Mouse (Mus musculus): ENCODE measurements around the gene Gm1113. TPM values are rescaled to one million over a fixed set of nuclear protein-coding genes. Genes with fewer than 3 reads are reported as not detected.

The Gm1113 gene
- polyA plus RNA-seq, 1 experiment from 2014 or later = not detected

- no peaks in the 10 kb centered on the region for H3K27me3 ChIP-seq (replicated peaks; ENCODE audit: control insufficient read depth, insufficient read depth, low read length)
- no peak overlapping the region for H3K9ac ChIP-seq (ENCODE audit: low read depth, low read length)
- H3K36me3 ChIP-seq (ENCODE audit: control insufficient read depth, insufficient read depth, low read length) = no peaks in the 10 kb centered on the region
- H3K27ac ChIP-seq (ENCODE audit: low read length) = no peak overlapping the region
- WGBS = 76% methylated on average over 9 of the region's 9 CpGs
- ATAC-seq = no peak
- H3K9me3 ChIP-seq (ENCODE audit: control insufficient read depth, low read length) = no peaks in the 10 kb centered on the region
- H3K4me1 ChIP-seq (ENCODE audit: control insufficient read depth, insufficient read depth, low read length) = no peaks in the 10 kb centered on the region
- no peak overlapping the region for H3K4me3 ChIP-seq (ENCODE audit: low read length)
- no peak overlapping the region for H3K4me2 ChIP-seq (ENCODE audit: low read depth, low read length)
These were observed 28.7 kb upstream of the Gm1113 start for GRCm38 (mm10) chr9:35546745-35547144.

GRCm38 (mm10) chr9:35545704-35546103 lies 27.6 kb upstream of the Gm1113 start:
- H3K9ac ChIP-seq (ENCODE audit: low read depth, low read length) = no peak overlapping the region
- H3K4me2 ChIP-seq (ENCODE audit: low read depth, low read length) = no peak overlapping the region
- no peaks in the 10 kb centered on the region for H3K4me1 ChIP-seq (ENCODE audit: control insufficient read depth, insufficient read depth, low read length)
- H3K27me3 ChIP-seq (replicated peaks; ENCODE audit: control insufficient read depth, insufficient read depth, low read length) = no peaks in the 10 kb centered on the region
- H3K9me3 ChIP-seq (ENCODE audit: control insufficient read depth, low read length) = no peaks in the 10 kb centered on the region
- no peaks in the 10 kb centered on the region for H3K36me3 ChIP-seq (ENCODE audit: control insufficient read depth, insufficient read depth, low read length)
- no peak for ATAC-seq
- no peak overlapping the region for H3K27ac ChIP-seq (ENCODE audit: low read length)
- no peak overlapping the region for H3K4me3 ChIP-seq (ENCODE audit: low read length)
- WGBS = 68% methylated on average over 12 of the region's 12 CpGs

- H3K9ac ChIP-seq (ENCODE audit: low read depth, low read length) = no peak overlapping the region
- 69% methylated on average over 2 of the region's 2 CpGs for WGBS
- no peaks in the 10 kb centered on the region for H3K9me3 ChIP-seq (ENCODE audit: control insufficient read depth, low read length)
- no peaks in the 10 kb centered on the region for H3K4me1 ChIP-seq (ENCODE audit: control insufficient read depth, insufficient read depth, low read length)
- no peaks in the 10 kb centered on the region for H3K27me3 ChIP-seq (replicated peaks; ENCODE audit: control insufficient read depth, insufficient read depth, low read length)
- no peaks in the 10 kb centered on the region for H3K36me3 ChIP-seq (ENCODE audit: control insufficient read depth, insufficient read depth, low read length)
- ATAC-seq = no peak
- no peak overlapping the region for H3K4me3 ChIP-seq (ENCODE audit: low read length)
- no peak overlapping the region for H3K4me2 ChIP-seq (ENCODE audit: low read depth, low read length)
- H3K27ac ChIP-seq (ENCODE audit: low read length) = no peak overlapping the region
These were observed 26.6 kb upstream of the Gm1113 start for GRCm38 (mm10) chr9:35544666-35545065.

GRCm38 (mm10) chr9:35543099-35543860 lies 25.2 kb upstream of the Gm1113 start:
- 83% methylated on average over 14 of the region's 14 CpGs for WGBS
- H3K4me2 ChIP-seq (ENCODE audit: low read depth, low read length) = no peak overlapping the region

GRCm38 (mm10) chr9:35541941-35542340 lies 23.9 kb upstream of the Gm1113 start:
- no peaks in the 10 kb centered on the region for H3K27me3 ChIP-seq (replicated peaks; ENCODE audit: control insufficient read depth, insufficient read depth, low read length)
- no peaks in the 10 kb centered on the region for H3K36me3 ChIP-seq (ENCODE audit: control insufficient read depth, insufficient read depth, low read length)
- no peak overlapping the region for H3K4me2 ChIP-seq (ENCODE audit: low read depth, low read length)
- no peak overlapping the region for H3K9ac ChIP-seq (ENCODE audit: low read depth, low read length)
- no peak overlapping the region for H3K27ac ChIP-seq (ENCODE audit: low read length)
- H3K4me1 ChIP-seq (ENCODE audit: control insufficient read depth, insufficient read depth, low read length) = no peaks in the 10 kb centered on the region
- H3K4me3 ChIP-seq (ENCODE audit: low read length) = no peak overlapping the region
- no peaks in the 10 kb centered on the region for H3K9me3 ChIP-seq (ENCODE audit: control insufficient read depth, low read length)
- 62% methylated on average over 6 of the region's 6 CpGs for WGBS
- no peak for ATAC-seq

More at GRCm38 (mm10) chr9:35543099-35543860, 25.2 kb upstream of the Gm1113 start:
- H3K27me3 ChIP-seq (replicated peaks; ENCODE audit: control insufficient read depth, insufficient read depth, low read length) = no peaks in the 10 kb centered on the region
- H3K9me3 ChIP-seq (ENCODE audit: control insufficient read depth, low read length) = no peaks in the 10 kb centered on the region
- no peak overlapping the region for H3K27ac ChIP-seq (ENCODE audit: low read length)
- no peaks in the 10 kb centered on the region for H3K36me3 ChIP-seq (ENCODE audit: control insufficient read depth, insufficient read depth, low read length)
- ATAC-seq = no peak
- no peak overlapping the region for H3K4me3 ChIP-seq (ENCODE audit: low read length)
- H3K9ac ChIP-seq (ENCODE audit: low read depth, low read length) = no peak overlapping the region
- H3K4me1 ChIP-seq (ENCODE audit: control insufficient read depth, insufficient read depth, low read length) = no peaks in the 10 kb centered on the region

- Histone ChIP-seq H3K9me3 (ENCODE audit: control insufficient read depth, low read length) (no peaks in the 10 kb centered on the region), H3K9ac (ENCODE audit: low read depth, low read length) (no peak overlapping the region), H3K27ac (ENCODE audit: low read length) (no peak overlapping the region), H3K4me3 (ENCODE audit: low read length) (no peak overlapping the region), H3K4me2 (ENCODE audit: low read depth, low read length) (no peak overlapping the region), H3K27me3 (replicated peaks; ENCODE audit: control insufficient read depth, insufficient read depth, low read length) (no peaks in the 10 kb centered on the region), H3K4me1 (ENCODE audit: control insufficient read depth, insufficient read depth, low read length) (no peaks in the 10 kb centered on the region), H3K36me3 (ENCODE audit: control insufficient read depth, insufficient read depth, low read length) (no peaks in the 10 kb centered on the region)
- peak; percentile 80 for ATAC-seq
- 5% methylated on average over 6 of the region's 6 CpGs for WGBS
These were observed 23.4 kb upstream of the Gm1113 start for GRCm38 (mm10) chr9:35541488-35541887.

- H3K27ac ChIP-seq (ENCODE audit: low read length) = no peak overlapping the region
- no peaks in the 10 kb centered on the region for H3K27me3 ChIP-seq (replicated peaks; ENCODE audit: control insufficient read depth, insufficient read depth, low read length)
- no peak overlapping the region for H3K9ac ChIP-seq (ENCODE audit: low read depth, low read length)
- peak; percentile 19; the same call in 1 of the 2 replicates for ATAC-seq
- no peaks in the 10 kb centered on the region for H3K36me3 ChIP-seq (ENCODE audit: control insufficient read depth, insufficient read depth, low read length)
- no peaks in the 10 kb centered on the region for H3K4me1 ChIP-seq (ENCODE audit: control insufficient read depth, insufficient read depth, low read length)
- H3K4me2 ChIP-seq (ENCODE audit: low read depth, low read length) = no peak overlapping the region
- WGBS = 82% methylated on average over 5 of the region's 5 CpGs
- no peaks in the 10 kb centered on the region for H3K9me3 ChIP-seq (ENCODE audit: control insufficient read depth, low read length)
- H3K4me3 ChIP-seq (ENCODE audit: low read length) = no peak overlapping the region
These were observed 23.0 kb upstream of the Gm1113 start for GRCm38 (mm10) chr9:35541024-35541423.

- no peak for ATAC-seq
- Histone ChIP-seq H3K4me2 (ENCODE audit: low read depth, low read length) (no peak overlapping the region), H3K9ac (ENCODE audit: low read depth, low read length) (no peak overlapping the region), H3K4me1 (ENCODE audit: control insufficient read depth, insufficient read depth, low read length) (no peaks in the 10 kb centered on the region), H3K9me3 (ENCODE audit: control insufficient read depth, low read length) (no peaks in the 10 kb centered on the region), H3K36me3 (ENCODE audit: control insufficient read depth, insufficient read depth, low read length) (no peaks in the 10 kb centered on the region), H3K4me3 (ENCODE audit: low read length) (no peak overlapping the region), H3K27me3 (replicated peaks; ENCODE audit: control insufficient read depth, insufficient read depth, low read length) (no peaks in the 10 kb centered on the region), H3K27ac (ENCODE audit: low read length) (no peak overlapping the region)
- WGBS = 69% methylated on average over 13 of the region's 13 CpGs
These were observed 21.1 kb upstream of the Gm1113 start for GRCm38 (mm10) chr9:35539001-35539750.

- H3K27ac ChIP-seq (ENCODE audit: low read length) = no peak overlapping the region
- H3K4me1 ChIP-seq (ENCODE audit: control insufficient read depth, insufficient read depth, low read length) = no peaks in the 10 kb centered on the region
- WGBS = 81% methylated on average over 4 of the region's 4 CpGs
- H3K4me2 ChIP-seq (ENCODE audit: low read depth, low read length) = no peak overlapping the region
- H3K9me3 ChIP-seq (ENCODE audit: control insufficient read depth, low read length) = no peaks in the 10 kb centered on the region
- no peak overlapping the region for H3K4me3 ChIP-seq (ENCODE audit: low read length)
- ATAC-seq = no peak
- H3K9ac ChIP-seq (ENCODE audit: low read depth, low read length) = no peak overlapping the region
- no peaks in the 10 kb centered on the region for H3K36me3 ChIP-seq (ENCODE audit: control insufficient read depth, insufficient read depth, low read length)
- no peaks in the 10 kb centered on the region for H3K27me3 ChIP-seq (replicated peaks; ENCODE audit: control insufficient read depth, insufficient read depth, low read length)
These were observed 17.8 kb upstream of the Gm1113 start for GRCm38 (mm10) chr9:35535876-35536275.
